Mouse (Mus musculus) midbrain, embryonic 10.5 days (tissue): ENCODE measurements around the gene Asah2. TPM values are rescaled to one million over a fixed set of nuclear protein-coding genes. Genes with fewer than 3 reads are reported as not detected.

Experiments used
- DNase-seq: peaks from one replicate; pipeline ENCODE4 v3.0.0-alpha.2; 2017; ENCODE audit warnings: low spot score
- H3K27ac ChIP-seq: fragments of 300-500 bp; sonication (generic); replicated peaks from 2 replicates; pipeline ENCODE4 v1.5.1; 2016; ENCODE audit warnings: mild to moderate bottlenecking
- H3K27me3 ChIP-seq: fragments of 300-500 bp; sonication (generic); 2 replicates; pipeline ENCODE4 v1.6.1; 2016; ENCODE audit warnings: low read depth, mild to moderate bottlenecking; ENCODE audit not compliant: poor library complexity, severe bottlenecking
- H3K36me3 ChIP-seq: fragments of 300-500 bp; sonication (generic); 2 replicates; pipeline ENCODE4 v1.6.1; 2016; ENCODE audit warnings: mild to moderate bottlenecking, moderate library complexity
- H3K4me1 ChIP-seq: fragments of 300-500 bp; sonication (generic); 2 replicates; pipeline ENCODE4 v1.6.1; 2016
- H3K4me3 ChIP-seq: fragments of 300-500 bp; sonication (generic); 2 replicates; pipeline ENCODE4 v1.5.1; 2016; ENCODE audit warnings: mild to moderate bottlenecking, moderate library complexity
- H3K9me3 ChIP-seq: fragments of 300-500 bp; sonication (generic); replicated peaks from 2 replicates; pipeline ENCODE4 v1.6.1; 2016; ENCODE audit warnings: mild to moderate bottlenecking
- WGBS: fragments of 180-500 bp; shearing (Covaris S2); methylation state at CpG from one replicate; pipeline ENCODE4 v1.1.7; 2016; 5-methylcytosine and 5-hydroxymethylcytosine counted together
- polyA plus RNA-seq: library from polyadenylated mRNA; unstranded; fragments of >200 nt; fragmentation: Nextera tagmentation; extraction: Ambion mirVana; gene quantifications from 2 replicates; pipeline ENCODE4 v1.2.1, GENCODE M21; 2016

The Asah2 gene
- polyA plus RNA-seq, 1 experiment from 2014 or later: 0.23 TPM

GRCm38 (mm10) chr19:32123196-32123595 lies 15.2 kb upstream of the Asah2 start:
- WGBS: 94% methylated on average over 5 of the region's 5 CpGs
- Histone ChIP-seq H3K27me3 (no peaks in the 10 kb centered on the region), H3K4me1 (no peaks in the 10 kb centered on the region), H3K9me3 (no peaks in the 10 kb centered on the region), H3K36me3 (no peaks in the 10 kb centered on the region; the same call in 1 of the 2 replicates), H3K27ac (no peak overlapping the region), H3K4me3 (no peak overlapping the region)
- no peak for DNase-seq

GRCm38 (mm10) chr19:32120798-32121197 lies 12.8 kb upstream of the Asah2 start:
- no peak overlapping the region for H3K27ac ChIP-seq
- WGBS: 89% methylated on average over 1 of the region's 1 CpGs
- DNase-seq: no peak
- no peaks in the 10 kb centered on the region for H3K9me3 ChIP-seq
- H3K27me3 ChIP-seq: no peaks in the 10 kb centered on the region
- no peaks in the 10 kb centered on the region for H3K4me1 ChIP-seq
- H3K4me3 ChIP-seq: no peak overlapping the region
- no peaks in the 10 kb centered on the region; the same call in 1 of the 2 replicates for H3K36me3 ChIP-seq

GRCm38 (mm10) chr19:32119666-32120065 lies 11.7 kb upstream of the Asah2 start:
- Histone ChIP-seq H3K9me3 (no peaks in the 10 kb centered on the region), H3K4me1 (no peaks in the 10 kb centered on the region), H3K4me3 (no peak overlapping the region), H3K27me3 (no peaks in the 10 kb centered on the region), H3K27ac (no peak overlapping the region), H3K36me3 (no peaks in the 10 kb centered on the region)
- DNase-seq: no peak
- WGBS: 82% methylated on average over 2 of the region's 2 CpGs

GRCm38 (mm10) chr19:32118496-32118895 lies 10.5 kb upstream of the Asah2 start:
- H3K4me1 ChIP-seq: no peaks in the 10 kb centered on the region
- no peak overlapping the region for H3K27ac ChIP-seq
- no peaks in the 10 kb centered on the region for H3K36me3 ChIP-seq
- H3K27me3 ChIP-seq: no peaks in the 10 kb centered on the region
- no peaks in the 10 kb centered on the region for H3K9me3 ChIP-seq
- WGBS: 91% methylated on average over 3 of the region's 3 CpGs
- DNase-seq: no peak
- no peak overlapping the region for H3K4me3 ChIP-seq

- Histone ChIP-seq H3K27ac (no peak overlapping the region), H3K36me3 (no peaks in the 10 kb centered on the region), H3K27me3 (no peaks in the 10 kb centered on the region), H3K9me3 (no peaks in the 10 kb centered on the region), H3K4me1 (no peaks in the 10 kb centered on the region), H3K4me3 (no peak overlapping the region)
- WGBS: 82% methylated on average over 6 of the region's 6 CpGs
- no peak for DNase-seq
Measured at GRCm38 (mm10) chr19:32117484-32118018, 9.5 kb upstream of the Asah2 start.

- peaks cover 7% of the 10 kb centered on the region for H3K4me1 ChIP-seq
- no peaks in the 10 kb centered on the region for H3K9me3 ChIP-seq
- WGBS: 89% methylated on average over 8 of the region's 8 CpGs
- H3K27ac ChIP-seq: no peak overlapping the region
- no peak overlapping the region for H3K4me3 ChIP-seq
- H3K36me3 ChIP-seq: no peaks in the 10 kb centered on the region
- H3K27me3 ChIP-seq: peaks cover 5% of the 10 kb centered on the region
- no peak for DNase-seq
Measured at GRCm38 (mm10) chr19:32111866-32112790, 4.1 kb upstream of the Asah2 start.

- Histone ChIP-seq H3K27me3 (peaks cover 22% of the 10 kb centered on the region), H3K9me3 (no peaks in the 10 kb centered on the region), H3K4me3 (no peak overlapping the region), H3K36me3 (no peaks in the 10 kb centered on the region), H3K4me1 (peaks cover 22% of the 10 kb centered on the region), H3K27ac (no peak overlapping the region)
- WGBS: 90% methylated on average over 2 of the region's 2 CpGs
- no peak for DNase-seq
Measured at GRCm38 (mm10) chr19:32106750-32107149, 1.3 kb downstream of the Asah2 start.

GRCm38 (mm10) chr19:32104217-32104616 lies 3.8 kb downstream of the Asah2 start:
- Histone ChIP-seq H3K4me1 (peaks cover 22% of the 10 kb centered on the region), H3K27ac (no peak overlapping the region), H3K27me3 (peaks cover 22% of the 10 kb centered on the region), H3K4me3 (no peak overlapping the region), H3K9me3 (no peaks in the 10 kb centered on the region), H3K36me3 (no peaks in the 10 kb centered on the region)
- 69% methylated on average over 4 of the region's 4 CpGs for WGBS
- DNase-seq: no peak

GRCm38 (mm10) chr19:32102976-32103300 lies 5.1 kb downstream of the Asah2 start:
- 7% methylated on average over 9 of the region's 9 CpGs for WGBS
- peak; percentile 27 for DNase-seq
- H3K36me3 ChIP-seq: no peaks in the 10 kb centered on the region

GRCm38 (mm10) chr19:32102294-32102975 lies 5.6 kb downstream of the Asah2 start:
- H3K27ac ChIP-seq: peak overlapping the region; percentile 19; the same call in 1 of the 2 replicates
- no peaks in the 10 kb centered on the region for H3K36me3 ChIP-seq
- H3K4me1 ChIP-seq: peaks cover 15% of the 10 kb centered on the region
- peak overlapping the region; percentile 44 for H3K4me3 ChIP-seq
- H3K9me3 ChIP-seq: no peaks in the 10 kb centered on the region
- no peak for DNase-seq
- H3K27me3 ChIP-seq: peaks cover 20% of the 10 kb centered on the region
- WGBS: 27% methylated on average over 18 of the region's 18 CpGs

More at GRCm38 (mm10) chr19:32102976-32103300, 5.1 kb downstream of the Asah2 start:
- Histone ChIP-seq H3K27ac (peak overlapping the region; percentile 19; the same call in 1 of the 2 replicates), H3K4me1 (peaks cover 19% of the 10 kb centered on the region), H3K27me3 (peaks cover 22% of the 10 kb centered on the region), H3K9me3 (no peaks in the 10 kb centered on the region), H3K4me3 (peak overlapping the region; percentile 44)

GRCm38 (mm10) chr19:32098582-32098981 lies 9.4 kb downstream of the Asah2 start:
- Histone ChIP-seq H3K36me3 (no peaks in the 10 kb centered on the region), H3K27ac (no peak overlapping the region), H3K4me3 (no peak overlapping the region), H3K27me3 (no peaks in the 10 kb centered on the region), H3K4me1 (peaks cover 15% of the 10 kb centered on the region), H3K9me3 (no peaks in the 10 kb centered on the region)
- WGBS: 83% methylated on average over 3 of the region's 3 CpGs
- DNase-seq: no peak

GRCm38 (mm10) chr19:32092358-32092757 lies 15.7 kb downstream of the Asah2 start:
- 92% methylated on average over 4 of the region's 4 CpGs for WGBS
- Histone ChIP-seq H3K9me3 (no peaks in the 10 kb centered on the region), H3K4me3 (no peak overlapping the region), H3K27me3 (no peaks in the 10 kb centered on the region), H3K36me3 (no peaks in the 10 kb centered on the region), H3K4me1 (no peaks in the 10 kb centered on the region), H3K27ac (no peak overlapping the region)
- DNase-seq: no peak

GRCm38 (mm10) chr19:32090804-32091203 lies 17.2 kb downstream of the Asah2 start:
- no peak for DNase-seq
- WGBS: 89% methylated on average over 4 of the region's 4 CpGs
- no peaks in the 10 kb centered on the region for H3K36me3 ChIP-seq

More at GRCm38 (mm10) chr19:32090804-32091203, 17.2 kb downstream of the Asah2 start:
- no peaks in the 10 kb centered on the region for H3K27me3 ChIP-seq
- H3K27ac ChIP-seq: no peak overlapping the region
- H3K4me3 ChIP-seq: no peak overlapping the region
- H3K9me3 ChIP-seq: no peaks in the 10 kb centered on the region
- no peaks in the 10 kb centered on the region for H3K4me1 ChIP-seq
